Mouse (Mus musculus) retina, postnatal 7 days (tissue): ENCODE data around the gene Armc2.
A peak's percentile ranks its signal among the peaks of the same experiment; 100 is the strongest.

ENCODE experiments used
- DNase-seq: peaks from one replicate; pipeline ENCODE4 v3.0.0-alpha.2; 2012; ENCODE audit warnings: low read depth, low spot score

Gene Armc2

DNA sequence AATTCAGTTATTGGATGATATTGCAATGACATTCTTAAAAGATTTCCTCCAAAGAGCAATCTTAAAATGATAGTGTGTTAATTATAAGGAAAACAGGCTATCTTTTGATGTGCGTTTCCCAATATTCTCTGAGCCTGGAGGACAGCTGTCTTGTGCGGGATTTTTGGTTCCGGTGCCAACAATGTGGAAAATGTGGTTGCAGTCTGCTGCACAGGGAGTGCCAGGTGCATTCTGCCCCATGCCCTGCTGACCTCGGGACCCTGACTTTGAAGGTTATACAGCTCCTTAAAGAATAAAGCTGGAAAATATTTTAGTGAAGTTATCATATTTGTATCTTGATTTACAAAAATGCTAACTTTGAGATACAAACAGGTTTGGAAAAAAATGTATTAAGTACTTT lies 110.3 kb downstream of the Armc2 start:
- no peak for DNase-seq

DNA sequence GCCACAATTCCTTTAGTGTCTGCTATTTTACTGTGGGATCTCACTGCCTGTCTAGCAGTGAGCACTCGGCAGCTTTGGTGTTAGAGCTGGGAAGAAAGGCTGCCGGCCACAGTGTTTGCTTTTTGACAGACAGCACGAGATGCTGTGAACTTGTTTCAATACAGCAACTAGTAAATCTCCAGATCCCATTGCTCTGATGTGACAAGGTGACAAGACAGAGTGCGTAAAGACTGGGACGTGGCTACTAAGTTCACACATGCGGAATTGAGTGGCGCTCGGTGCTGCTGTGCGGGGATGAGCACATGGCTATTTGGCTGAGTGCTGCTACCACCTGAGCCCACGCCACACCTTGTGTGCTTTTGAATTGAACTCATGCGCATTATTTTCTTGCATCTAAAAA lies 110.8 kb downstream of the Armc2 start:
- no peak for DNase-seq

DNA sequence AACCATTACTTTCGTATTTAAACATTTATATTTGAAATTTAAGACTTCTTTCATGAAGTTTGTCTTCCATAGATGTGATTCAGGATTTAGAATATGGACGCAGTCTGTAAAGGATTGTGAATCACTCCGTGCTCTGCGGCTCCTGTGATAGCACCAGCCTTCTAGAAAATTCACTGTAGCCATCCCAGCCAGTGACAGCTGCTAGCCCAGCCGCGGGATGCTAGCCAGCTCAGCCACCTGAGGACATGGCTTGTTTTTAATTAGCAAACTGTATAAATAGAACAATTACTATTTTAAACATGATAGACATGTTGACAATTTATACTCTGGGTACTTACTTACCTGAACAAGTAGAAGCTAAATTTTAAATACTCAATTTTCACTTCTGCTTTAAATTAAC lies 116.4 kb downstream of the Armc2 start:
- no peak for DNase-seq

DNA sequence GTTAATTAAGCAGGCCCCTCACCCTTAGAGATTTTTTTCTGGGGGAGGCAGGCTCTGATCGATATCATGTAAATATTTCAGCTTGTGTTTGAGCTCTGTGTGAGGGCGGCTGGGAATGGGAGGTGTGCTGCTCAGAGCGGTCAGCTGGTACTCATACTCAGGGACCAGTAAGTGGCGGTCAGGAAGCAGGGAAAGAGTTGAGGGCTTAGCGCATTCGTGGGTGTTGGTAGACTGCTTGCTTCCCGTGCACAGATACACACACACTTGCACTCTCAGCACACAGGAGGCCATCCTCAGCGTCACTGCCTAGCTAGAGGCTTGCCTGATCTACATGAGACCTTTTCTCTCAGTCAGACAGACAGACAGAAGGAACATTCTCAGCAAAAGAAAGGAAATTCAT lies 116.8 kb downstream of the Armc2 start:
- no peak for DNase-seq

DNA sequence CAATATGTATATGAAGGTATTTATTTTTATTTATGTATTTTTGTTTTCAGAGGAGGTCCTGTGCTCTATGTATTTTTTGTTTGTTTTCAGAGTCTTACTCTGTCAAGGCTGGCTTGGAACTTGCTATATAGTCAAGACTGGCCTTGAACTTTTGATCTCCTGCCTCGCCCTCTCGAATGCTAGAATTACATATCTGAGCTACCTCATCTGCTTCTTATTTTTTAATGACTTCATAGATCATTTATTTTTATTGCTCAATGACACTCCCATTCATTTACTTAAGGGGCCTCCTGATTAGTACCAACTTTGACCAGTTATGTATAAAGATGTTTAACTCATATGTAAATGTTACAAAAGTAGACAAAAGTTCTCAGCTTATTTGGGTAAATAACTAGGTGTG lies 121.4 kb downstream of the Armc2 start:
- DNase-seq: no peak

DNA sequence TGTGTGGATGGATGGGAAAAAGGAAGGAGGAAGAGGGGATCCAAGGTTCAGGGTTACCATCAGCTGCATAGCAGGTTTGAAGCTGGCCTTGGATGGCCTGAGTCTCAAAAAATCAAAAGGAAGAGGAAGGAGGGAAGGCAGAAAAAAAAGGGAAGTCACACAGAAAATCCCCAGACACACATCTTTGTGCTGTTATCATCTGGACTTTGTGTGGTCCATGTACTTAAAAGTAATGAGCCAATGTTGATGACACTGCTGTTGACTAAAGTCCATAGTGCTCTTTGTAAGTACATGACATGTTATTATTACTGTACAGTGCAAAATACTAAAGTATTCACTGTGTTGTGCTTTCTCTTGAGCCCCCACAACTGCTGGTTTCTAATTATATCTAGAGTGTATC lies 121.8 kb downstream of the Armc2 start:
- DNase-seq: no peak

DNA sequence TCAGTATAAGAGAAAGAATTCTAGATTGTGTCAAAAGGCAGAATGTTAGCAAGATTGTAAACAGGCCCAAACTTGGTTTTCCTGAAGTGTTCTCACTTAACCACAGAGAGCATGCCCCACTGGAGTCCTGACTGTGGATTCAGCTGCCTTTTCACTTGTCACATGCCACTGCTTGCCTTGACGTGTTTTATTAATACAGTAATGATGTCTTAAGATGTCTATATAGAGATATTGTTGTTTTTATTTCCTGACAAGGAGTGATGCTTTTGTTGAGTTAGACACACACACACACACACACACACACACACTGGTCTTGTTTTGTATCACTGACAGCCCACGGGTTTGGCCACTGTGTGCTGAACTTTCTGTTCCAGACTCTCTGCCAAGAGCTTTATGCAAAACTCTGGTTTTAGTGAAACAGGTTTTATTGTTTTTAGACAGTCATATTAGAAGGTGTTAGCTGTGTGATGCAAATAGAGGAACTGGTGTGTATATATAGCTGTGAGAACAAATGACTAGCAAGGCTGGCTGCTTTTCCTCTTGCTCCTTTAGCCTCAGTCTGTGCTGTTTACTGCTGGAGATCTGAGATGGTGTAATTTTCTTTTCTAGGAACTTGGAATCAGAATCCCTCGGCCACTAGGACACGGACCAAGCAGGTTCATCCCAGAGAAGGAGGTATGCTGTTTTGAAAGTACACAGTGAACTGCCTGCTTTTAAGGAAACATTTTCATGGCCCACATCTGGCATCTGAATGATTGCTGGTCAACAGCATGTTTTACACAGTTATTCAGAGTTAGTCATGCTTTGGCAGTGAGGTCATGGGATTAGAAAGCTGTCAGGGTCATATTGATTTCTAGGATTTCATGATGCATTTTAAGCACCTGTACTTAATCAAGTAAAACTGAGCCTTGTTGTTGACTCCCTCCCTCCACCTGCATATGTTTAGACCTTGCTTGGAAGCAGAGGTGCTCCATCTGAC lies 124.5 kb downstream of the Armc2 start:
- DNase-seq: no peak

DNA sequence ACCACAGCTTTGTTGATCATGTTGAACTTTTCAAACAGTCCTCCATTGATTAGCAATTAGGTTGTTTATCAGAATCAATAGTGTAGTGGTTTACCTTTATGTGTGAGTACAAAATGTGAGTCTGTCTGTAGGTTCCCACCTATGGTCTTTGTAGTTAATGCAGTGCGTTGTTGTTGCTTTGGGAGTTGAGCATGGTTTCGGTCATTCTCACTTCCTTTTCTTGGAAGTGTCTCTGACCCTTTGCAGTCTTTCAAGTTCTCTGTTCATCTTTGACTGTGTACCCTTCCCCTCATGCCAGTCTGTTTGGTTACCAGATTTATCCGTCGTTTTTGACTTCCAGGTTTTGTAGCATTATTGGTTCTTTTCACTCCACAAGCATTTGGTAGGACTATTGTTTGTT lies 126.9 kb downstream of the Armc2 start:
- no peak for DNase-seq

DNA sequence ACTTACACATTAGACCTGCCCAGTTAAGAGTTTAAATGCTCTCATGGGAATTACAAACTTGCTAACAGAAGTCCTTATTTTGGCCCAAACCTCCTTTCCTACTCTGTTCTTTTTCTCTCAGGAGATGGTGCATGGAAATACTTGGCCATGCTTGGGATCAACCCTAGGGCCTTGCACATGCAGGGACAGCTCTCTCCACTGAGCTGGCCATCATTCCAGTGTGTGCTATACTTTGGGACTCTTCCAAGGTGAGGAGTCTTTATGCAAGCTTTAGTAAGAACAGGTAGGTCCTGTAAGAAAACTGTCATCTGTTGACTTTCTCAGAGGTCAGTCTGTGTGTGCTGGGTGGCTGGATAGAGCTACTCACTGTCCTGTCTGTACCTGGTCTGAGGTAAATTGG lies 127.7 kb downstream of the Armc2 start:
- no peak for DNase-seq

DNA sequence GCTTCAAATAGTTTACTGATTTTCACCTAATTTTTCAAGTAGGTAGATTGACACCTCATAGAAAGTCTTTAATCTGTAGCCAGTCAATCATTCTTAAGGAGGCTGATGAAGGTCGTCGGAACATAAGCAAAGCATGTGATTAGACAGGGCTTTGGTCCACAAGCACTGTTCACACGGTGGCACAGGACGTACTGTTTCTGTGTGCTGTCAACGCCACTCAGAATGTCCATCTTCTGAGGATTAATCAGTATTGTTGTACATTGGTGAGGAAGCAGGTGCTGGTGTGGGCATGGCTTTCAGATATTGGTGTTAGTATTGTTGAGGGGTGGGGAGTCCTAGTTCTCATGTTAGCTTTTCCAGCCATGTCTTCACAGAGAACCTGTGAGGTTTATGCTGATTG lies 128.7 kb downstream of the Armc2 start:
- DNase-seq: no peak

DNA sequence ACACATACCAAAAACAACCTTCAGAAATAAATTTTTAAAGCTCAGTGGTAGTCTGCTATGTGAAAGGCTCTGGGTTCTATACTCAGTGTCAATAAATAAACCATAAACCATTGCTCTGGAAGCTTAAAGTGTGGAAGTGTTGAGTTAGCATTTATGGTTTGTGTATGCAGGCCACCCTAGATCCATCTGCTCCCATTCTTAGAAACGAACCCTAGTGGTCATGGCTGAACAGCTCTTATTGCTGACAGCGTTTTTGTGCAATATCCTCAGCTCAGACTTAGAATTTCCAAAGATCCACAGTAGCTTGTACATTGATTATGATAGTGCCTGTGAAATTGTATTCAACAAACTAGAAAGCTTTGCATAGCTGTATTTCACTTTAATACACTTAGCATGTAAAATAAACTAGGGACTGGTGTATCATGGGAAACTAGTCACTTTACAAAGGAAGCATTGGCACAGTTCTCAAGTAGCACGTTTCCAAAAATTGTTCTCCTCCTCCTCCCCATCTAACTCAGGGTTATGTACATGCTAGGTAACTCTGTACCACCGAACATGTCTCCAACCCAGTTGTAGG lies 129.8 kb downstream of the Armc2 start:
- DNase-seq: no peak

DNA sequence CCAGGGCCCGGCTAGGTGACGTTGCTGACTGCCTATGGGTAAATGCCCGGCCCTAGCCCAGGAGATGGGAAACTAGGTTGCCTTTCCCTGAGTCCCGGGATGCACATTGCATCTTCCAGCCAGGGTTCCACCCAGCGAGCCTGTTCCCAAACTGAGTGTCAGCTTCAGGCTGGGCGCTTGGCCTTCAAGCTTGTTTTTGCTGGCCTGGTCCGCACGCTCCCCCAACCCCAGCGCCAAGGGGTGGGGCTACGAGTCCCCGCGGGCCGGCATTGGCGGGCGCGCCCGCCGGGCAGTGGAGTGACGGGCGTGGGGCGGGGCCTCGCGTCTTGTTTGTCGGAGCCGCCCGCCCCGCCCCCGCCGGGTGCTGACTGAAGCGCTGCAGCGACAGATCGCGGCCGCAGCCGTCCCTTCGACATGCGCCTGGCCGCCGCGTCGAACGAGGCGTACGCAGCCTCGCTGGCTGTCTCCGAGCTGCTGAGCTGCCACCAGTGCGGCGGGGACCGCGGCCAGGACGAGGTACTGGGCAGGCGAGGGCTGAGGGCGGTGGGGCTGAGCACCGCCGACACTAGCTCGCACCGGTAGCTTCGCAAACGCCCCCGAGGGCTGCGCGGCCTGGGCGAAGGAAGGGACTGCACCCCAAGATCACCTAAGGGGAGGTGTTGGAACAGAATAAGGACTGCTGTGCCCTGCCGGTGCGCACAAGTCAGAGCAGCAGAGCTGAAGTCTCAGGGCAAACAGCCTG lies 131.0 kb downstream of the Armc2 start:
- DNase-seq: peak; percentile 89

DNA sequence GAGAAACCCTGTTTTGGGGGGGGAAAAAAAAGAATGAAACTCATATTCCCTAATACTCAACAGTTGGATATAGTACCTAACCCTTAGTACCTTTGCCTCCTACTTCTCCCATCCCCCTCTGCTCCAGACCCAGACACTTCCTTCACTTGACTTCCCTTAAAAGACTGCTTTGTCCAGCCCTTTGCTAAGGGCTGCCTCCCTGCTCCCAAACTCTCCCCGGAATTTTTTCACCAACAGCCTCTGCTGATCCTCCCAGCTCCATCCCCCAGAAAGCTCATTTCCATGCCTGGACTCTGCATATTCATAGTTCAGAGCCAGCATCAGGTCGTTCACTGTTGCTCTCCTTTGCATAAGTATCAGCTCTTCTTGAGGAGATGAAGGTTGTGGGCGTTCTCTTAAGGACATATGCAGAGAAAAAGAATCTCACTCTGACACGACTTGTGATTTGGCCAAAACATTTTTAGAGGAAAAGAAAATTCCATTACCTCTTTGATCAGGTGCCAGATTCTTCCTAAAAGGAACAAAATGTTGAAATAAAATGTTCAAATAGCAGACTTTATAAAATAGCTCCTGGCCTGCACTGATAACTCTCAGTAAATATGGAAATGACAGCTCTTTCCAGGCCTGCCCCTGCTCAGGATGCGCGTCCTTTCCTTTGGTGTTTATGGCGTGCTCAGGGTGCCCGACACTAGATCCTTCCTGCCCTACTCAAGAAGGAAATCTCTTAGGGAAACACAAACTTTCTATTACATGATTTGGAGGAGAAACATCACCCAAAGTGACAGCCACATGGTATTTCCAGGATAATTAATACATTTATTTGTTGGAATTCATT lies 134.3 kb downstream of the Armc2 start:
- no peak for DNase-seq

DNA sequence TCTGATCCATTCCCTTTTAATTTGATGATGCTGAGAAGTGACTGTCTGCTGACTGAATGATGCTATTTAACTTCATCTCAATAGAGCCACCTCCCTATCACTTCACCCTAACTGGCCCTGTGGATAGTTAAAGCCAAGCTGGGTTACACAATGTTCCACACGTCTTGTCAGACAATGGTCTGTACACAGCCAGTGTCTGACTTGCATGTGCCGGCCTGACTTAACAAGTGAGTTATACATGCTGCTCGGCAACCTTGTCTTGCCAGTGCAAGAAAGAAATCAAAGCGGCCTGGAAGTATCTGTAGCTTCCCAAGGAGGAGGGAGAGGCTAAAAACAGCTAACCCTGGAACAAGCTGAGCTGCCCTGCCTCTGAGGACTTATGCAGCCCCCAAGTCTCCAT lies 136.8 kb downstream of the Armc2 start:
- DNase-seq: no peak

DNA sequence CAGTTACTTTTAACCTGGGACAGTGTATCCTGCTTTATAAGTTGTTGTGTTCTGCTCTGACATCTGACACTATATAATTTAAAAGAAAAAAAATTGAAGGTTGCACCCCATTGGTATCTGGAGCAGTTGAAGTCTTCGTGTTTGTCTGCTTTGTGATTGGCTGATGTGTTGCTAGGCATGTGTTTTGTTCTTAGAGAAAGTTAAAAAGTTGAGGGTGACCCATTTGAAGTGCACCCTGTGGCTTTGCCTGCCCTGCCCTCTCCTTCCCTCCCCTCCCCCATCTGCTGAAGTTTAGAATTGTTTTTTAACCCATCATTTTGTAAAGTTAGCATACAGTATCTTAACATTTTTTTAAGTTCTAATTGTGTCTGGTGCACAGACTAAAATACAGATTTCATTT lies 137.5 kb downstream of the Armc2 start:
- DNase-seq: no peak

DNA sequence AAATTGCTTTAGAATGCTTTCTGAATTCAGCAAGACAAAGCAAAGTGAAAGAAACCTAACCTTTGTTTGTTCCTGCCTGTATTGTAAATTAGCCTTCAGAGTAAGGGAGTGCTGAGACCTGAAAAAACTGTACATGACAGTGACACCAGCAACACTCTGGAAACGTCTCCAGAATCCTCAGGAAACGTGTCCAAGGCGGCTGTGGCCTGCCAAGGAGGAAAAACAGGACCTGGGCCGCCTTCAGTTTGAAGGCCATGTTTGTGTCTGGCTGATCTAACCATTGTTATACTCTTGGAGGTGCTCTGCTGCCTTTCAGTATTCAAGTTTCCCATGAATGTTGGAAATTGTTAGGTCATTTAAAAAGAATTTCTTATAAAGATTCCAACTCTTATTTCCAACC lies 138.0 kb downstream of the Armc2 start:
- DNase-seq: no peak

DNA sequence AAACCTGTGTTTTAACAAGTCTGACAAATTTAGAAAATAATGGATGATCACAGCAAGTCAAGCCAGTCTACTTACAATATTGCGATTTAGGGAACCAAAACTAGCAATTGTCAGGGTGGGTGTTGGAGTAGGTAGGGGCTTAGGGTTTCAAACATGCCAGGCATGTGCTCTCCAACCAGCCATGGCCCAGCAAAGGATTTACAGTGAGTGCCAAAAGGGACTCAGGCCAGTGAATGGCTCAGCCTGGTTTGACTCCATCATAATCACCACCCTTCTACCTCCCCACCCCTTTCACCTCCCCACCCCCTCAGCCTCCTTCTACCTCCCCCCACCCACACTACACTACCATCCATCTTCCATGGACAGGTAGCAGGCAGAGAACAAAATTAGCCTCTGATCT lies 138.6 kb downstream of the Armc2 start:
- no peak for DNase-seq

DNA sequence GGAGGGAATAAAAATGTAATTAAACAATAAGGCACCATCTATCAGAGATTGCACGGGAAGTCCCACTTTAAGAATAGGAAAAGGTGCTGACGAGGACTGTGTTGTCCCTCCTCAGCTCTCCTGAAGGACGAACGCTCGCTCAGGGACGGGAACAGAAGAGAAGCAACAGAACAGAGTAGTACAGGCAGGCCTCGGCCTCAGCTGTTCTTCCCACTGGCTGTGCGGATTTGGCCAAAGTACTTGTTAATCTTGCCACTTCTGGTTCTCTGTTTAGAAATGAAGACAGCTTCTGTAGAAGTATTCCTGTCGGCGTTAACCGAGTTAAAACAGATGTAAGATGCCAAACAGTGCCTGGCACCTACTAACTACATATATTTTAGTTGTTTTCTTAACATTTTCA lies 139.9 kb downstream of the Armc2 start:
- DNase-seq: no peak

DNA sequence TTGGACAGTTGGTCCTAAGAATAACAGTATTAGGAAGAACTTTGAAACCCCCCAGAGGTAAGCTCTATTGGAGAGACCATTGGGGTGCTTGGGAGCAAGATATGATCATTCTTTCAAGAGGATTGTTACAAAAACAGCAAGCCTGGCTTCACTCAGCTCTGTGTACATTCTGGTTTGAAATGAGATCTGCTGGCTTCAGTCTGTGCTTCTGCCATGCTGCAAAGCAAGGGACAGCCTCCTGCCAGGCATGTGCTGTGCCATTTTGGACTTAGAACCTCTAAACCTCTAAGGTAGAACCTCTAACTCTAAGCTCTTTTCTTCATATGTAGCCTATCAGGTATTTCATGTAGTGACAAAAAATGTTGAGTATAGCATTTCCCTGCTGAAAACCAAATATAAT lies 142.6 kb downstream of the Armc2 start:
- DNase-seq: no peak

DNA sequence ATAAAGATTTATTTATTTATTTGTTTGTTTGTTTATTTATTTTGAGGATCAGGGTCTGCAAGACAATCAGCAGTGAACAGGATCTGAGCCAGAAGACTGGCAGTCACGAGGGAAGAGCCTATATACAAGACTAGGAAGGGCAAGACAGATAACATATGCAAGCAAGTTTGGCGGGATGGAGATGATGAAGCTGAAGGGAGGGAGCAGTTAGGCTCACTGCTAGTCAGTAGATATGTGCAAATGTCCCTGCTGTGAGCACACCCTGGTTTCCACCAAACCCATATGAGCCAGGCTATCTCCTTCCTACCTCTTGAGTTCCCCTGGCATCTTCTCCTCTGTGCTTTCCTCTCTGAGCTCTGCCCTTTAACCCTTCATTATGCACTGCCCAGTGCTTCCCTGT lies 146.7 kb downstream of the Armc2 start:
- no peak for DNase-seq

DNA sequence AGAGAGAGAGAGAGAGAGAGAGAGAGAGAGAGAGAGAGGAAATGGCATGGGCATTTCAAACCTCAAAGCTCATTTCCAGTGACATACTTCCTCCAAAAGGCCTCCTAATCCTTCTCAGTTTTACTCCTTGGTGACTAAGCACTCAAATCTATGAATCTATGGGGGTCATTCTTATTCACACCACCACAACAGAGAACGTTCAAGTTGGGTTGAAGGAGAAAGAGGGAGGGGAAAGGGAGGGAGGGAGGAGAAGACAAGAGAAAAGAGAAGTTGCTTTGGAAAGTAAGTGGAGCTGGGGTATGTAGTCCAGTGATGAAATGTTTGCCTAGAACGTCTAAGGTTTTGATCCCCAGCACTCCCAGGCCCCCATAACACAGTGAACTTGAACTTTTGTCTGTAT lies 148.1 kb downstream of the Armc2 start:
- DNase-seq: no peak

DNA sequence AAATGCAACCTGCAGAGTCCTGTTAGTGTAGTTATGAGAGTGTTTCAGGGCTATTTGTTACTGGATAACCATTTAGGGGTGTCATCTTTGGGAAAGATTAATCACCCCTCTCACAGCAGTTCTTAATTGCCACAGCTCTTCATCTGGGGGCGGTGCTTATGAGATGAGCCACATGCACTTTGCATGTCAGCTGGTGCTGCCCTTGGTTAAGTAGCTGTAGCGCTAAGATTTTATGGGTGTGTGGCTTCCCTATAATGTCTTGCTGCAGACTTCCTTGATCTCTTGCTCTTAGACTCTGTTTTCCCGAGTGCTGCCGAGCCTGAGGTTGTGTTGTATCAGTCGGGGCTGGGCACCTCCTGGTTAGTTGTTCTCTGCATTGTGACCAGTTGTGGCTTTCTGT lies 150.3 kb downstream of the Armc2 start:
- no peak for DNase-seq
